Mouse (Mus musculus): ENCODE data around the gene Mtg2. TPM values are rescaled to one million over a fixed set of nuclear protein-coding genes. Genes with fewer than 3 reads are reported as not detected.

Gene Mtg2
- polyA plus RNA-seq, 1 experiment from 2014 or later, result 24.6 TPM

DNA sequence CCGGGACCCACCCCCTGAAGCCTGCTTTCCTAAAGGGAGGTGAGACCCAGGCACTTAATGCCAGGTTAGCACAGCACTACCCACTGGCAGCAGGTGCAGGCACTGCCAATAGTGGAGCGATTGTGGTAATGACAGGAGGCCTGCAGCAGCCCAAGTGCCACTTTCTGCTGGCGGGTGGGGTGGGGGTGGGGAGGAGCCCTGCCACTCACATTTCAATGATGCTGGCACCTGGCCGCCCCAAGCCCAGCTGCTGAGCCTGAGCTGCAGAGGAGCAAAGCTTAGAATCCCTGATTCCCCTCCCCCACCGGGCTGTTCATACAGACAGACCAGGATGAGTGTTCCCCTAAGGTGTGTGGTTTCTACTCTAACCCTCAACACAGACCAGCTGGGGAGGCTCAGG is 25.3 kb downstream of the Mtg2 start:
- WGBS, result 45% methylated on average over 5 of the region's 5 CpGs
- no peak for ATAC-seq (ENCODE audit: low FRiP score, low TSS enrichment)
- H3K9me3 ChIP-seq (ENCODE audit: control insufficient read depth, low read length), result no peaks in the 10 kb centered on the region
- no peak overlapping the region for H3K27ac ChIP-seq (ENCODE audit: low read depth, low read length)
- H3K4me3 ChIP-seq (ENCODE audit: low read length), result no peak overlapping the region
- H3K9ac ChIP-seq (ENCODE audit: low read depth, low read length), result no peak overlapping the region
- no peak overlapping the region for H3K4me2 ChIP-seq (replicated peaks; ENCODE audit: low read depth, low read length)
- H3K27me3 ChIP-seq (ENCODE audit: control insufficient read depth, insufficient read depth, low read length), result peaks cover 26% of the 10 kb centered on the region
- H3K36me3 ChIP-seq (ENCODE audit: control insufficient read depth, insufficient read depth, low read length), result no peaks in the 10 kb centered on the region
- H3K4me1 ChIP-seq (ENCODE audit: control insufficient read depth, insufficient read depth, low read length), result no peaks in the 10 kb centered on the region

DNA sequence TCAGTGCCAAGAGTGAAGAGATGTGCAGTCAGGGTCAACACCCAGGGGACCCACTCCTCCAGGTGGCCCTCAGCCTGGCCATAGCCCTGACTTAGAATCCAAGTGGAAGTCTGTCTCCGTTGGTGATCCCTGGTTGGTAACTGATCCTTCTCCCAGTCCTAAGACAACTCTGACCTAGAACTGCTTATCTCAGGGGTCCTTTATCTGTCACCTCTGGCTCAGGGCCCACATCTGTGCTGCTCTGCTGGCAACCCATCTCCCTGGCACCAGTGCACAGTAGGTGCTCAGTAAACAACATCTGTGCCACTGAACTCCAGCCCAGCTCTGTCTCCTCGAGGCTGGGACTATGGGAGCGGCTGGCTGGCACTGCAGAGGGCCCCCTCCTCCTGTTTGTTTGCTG is 27.2 kb downstream of the Mtg2 start:
- no peak overlapping the region for H3K9ac ChIP-seq (ENCODE audit: low read depth, low read length)
- H3K9me3 ChIP-seq (ENCODE audit: control insufficient read depth, low read length), result no peaks in the 10 kb centered on the region
- H3K27ac ChIP-seq (ENCODE audit: low read depth, low read length), result no peak overlapping the region
- no peak overlapping the region for H3K4me3 ChIP-seq (ENCODE audit: low read length)
- ATAC-seq (ENCODE audit: low FRiP score, low TSS enrichment), result no peak
- H3K36me3 ChIP-seq (ENCODE audit: control insufficient read depth, insufficient read depth, low read length), result no peaks in the 10 kb centered on the region
- no peaks in the 10 kb centered on the region for H3K4me1 ChIP-seq (ENCODE audit: control insufficient read depth, insufficient read depth, low read length)
- no peak overlapping the region for H3K4me2 ChIP-seq (replicated peaks; ENCODE audit: low read depth, low read length)
- 50% methylated on average over 3 of the region's 3 CpGs for WGBS
- peaks cover 44% of the 10 kb centered on the region for H3K27me3 ChIP-seq (ENCODE audit: control insufficient read depth, insufficient read depth, low read length)

DNA sequence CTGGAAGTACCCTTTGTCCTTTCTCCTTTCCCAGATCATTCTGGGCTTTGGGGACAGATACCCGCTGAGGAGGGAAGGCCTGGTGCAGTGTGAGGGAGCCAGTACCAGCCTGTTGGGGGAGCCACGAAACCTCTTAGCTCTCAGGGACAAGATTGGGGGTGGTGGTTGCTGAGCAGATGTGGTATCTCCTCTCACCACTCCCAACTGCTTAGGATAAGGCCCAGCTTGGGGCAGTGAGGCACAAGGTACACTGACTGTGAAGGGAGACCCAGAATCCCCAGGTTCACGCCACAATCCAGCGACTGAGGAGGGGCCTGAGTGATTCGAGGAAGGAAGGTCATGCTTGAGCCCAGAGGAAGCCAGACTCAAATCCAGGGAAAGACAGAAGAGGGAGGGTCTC is 27.8 kb downstream of the Mtg2 start:
- no peak overlapping the region for H3K27ac ChIP-seq (ENCODE audit: low read depth, low read length)
- no peaks in the 10 kb centered on the region for H3K4me1 ChIP-seq (ENCODE audit: control insufficient read depth, insufficient read depth, low read length)
- no peak overlapping the region for H3K4me2 ChIP-seq (replicated peaks; ENCODE audit: low read depth, low read length)
- no peak overlapping the region for H3K4me3 ChIP-seq (ENCODE audit: low read length)
- no peaks in the 10 kb centered on the region for H3K36me3 ChIP-seq (ENCODE audit: control insufficient read depth, insufficient read depth, low read length)
- WGBS, result 42% methylated on average over 5 of the region's 5 CpGs
- H3K9ac ChIP-seq (ENCODE audit: low read depth, low read length), result no peak overlapping the region
- ATAC-seq (ENCODE audit: low FRiP score, low TSS enrichment), result no peak
- no peaks in the 10 kb centered on the region for H3K9me3 ChIP-seq (ENCODE audit: control insufficient read depth, low read length)
- H3K27me3 ChIP-seq (ENCODE audit: control insufficient read depth, insufficient read depth, low read length), result peaks cover 49% of the 10 kb centered on the region

DNA sequence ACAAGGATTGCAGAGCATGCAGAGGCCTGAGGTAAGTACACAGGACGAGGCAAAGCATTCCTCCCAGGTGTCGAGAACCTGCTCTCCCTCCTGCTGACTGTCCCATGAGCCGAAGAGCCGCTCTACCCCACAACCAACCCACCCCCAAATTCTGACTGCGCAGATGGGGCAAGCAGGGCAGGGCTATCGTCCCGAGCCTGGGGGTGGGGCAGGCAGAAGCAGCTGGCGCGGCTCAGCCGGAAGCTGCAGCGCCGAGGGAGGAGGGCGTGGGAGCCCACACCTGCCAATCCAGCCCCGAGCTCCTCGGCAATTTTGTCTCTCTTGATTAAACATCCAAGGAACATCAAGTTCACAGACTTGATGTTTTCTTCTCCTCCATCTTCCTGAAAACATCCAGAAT is 29.1 kb downstream of the Mtg2 start:
- ATAC-seq (ENCODE audit: low FRiP score, low TSS enrichment), result no peak
- Histone ChIP-seq H3K4me1 (ENCODE audit: control insufficient read depth, insufficient read depth, low read length) (peaks cover 7% of the 10 kb centered on the region; the same call in 1 of the 2 replicates), H3K36me3 (ENCODE audit: control insufficient read depth, insufficient read depth, low read length) (no peaks in the 10 kb centered on the region), H3K9ac (ENCODE audit: low read depth, low read length) (0 out of 2 replicates have a peak overlapping the region, but pooled peaks have one; percentile 7), H3K27me3 (ENCODE audit: control insufficient read depth, insufficient read depth, low read length) (peaks cover 63% of the 10 kb centered on the region), H3K27ac (ENCODE audit: low read depth, low read length) (no peak overlapping the region), H3K4me2 (replicated peaks; ENCODE audit: low read depth, low read length) (0 out of 2 replicates have a peak overlapping the region, but pooled peaks have one; percentile 17), H3K4me3 (ENCODE audit: low read length) (no peak overlapping the region), H3K9me3 (ENCODE audit: control insufficient read depth, low read length) (no peaks in the 10 kb centered on the region)
- WGBS, result 3% methylated on average over 15 of the region's 15 CpGs

DNA sequence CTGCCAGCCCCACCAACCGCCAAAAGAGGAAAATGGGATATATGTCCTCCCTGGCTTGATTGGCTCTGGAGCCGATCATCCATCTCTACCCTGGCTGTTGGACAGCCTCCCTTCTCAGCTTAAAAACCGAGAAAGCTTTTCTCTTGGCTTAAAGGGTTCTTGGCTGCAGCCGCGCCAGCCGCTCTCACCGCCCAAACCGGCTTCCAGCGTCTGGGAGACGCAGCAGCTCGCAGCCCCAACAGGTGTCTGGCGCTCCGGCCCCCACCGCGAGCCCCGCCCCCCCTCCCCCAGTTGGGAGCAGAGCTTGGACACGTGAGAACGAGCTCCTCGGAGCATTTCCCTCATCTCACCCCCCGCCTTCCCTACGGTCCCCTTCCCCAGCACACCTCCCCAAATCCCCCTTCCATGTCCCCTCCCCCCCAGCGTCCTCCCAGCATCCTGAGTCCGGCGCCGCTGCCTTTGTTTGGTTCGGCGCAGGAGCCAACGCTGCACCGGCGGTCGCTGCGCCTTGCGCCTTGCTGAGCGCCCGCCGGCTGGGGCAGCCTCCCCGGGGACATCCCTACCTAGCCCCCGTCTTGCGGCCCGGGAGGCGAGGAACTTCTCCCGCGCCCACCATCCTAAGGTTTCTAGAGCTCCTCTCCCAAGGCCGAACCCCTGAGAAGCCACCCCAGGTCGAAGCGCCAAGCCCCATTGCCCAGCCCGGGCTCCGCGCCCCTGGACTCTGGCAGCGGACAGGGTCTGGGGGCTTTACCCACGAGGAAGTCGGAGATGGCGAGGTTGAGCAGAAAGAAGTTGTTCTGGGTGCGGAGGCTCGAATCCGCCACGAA is 33.0 kb downstream of the Mtg2 start:
- H3K9ac ChIP-seq (ENCODE audit: low read depth, low read length), result peak overlapping the region; percentile 34; the same call in 1 of the 2 replicates
- ATAC-seq (ENCODE audit: low FRiP score, low TSS enrichment), result no peak
- no peak overlapping the region for H3K27ac ChIP-seq (ENCODE audit: low read depth, low read length)
- H3K4me2 ChIP-seq (replicated peaks; ENCODE audit: low read depth, low read length), result peak overlapping the region; percentile 99
- H3K4me3 ChIP-seq (ENCODE audit: low read length), result peak overlapping the region; percentile 50
- H3K36me3 ChIP-seq (ENCODE audit: control insufficient read depth, insufficient read depth, low read length), result no peaks in the 10 kb centered on the region
- H3K4me1 ChIP-seq (ENCODE audit: control insufficient read depth, insufficient read depth, low read length), result peaks cover 7% of the 10 kb centered on the region; the same call in 1 of the 2 replicates
- peaks cover 77% of the 10 kb centered on the region for H3K27me3 ChIP-seq (ENCODE audit: control insufficient read depth, insufficient read depth, low read length)
- H3K9me3 ChIP-seq (ENCODE audit: control insufficient read depth, low read length), result no peaks in the 10 kb centered on the region
- under 1% methylated on average over 52 of the region's 57 CpGs for WGBS

DNA sequence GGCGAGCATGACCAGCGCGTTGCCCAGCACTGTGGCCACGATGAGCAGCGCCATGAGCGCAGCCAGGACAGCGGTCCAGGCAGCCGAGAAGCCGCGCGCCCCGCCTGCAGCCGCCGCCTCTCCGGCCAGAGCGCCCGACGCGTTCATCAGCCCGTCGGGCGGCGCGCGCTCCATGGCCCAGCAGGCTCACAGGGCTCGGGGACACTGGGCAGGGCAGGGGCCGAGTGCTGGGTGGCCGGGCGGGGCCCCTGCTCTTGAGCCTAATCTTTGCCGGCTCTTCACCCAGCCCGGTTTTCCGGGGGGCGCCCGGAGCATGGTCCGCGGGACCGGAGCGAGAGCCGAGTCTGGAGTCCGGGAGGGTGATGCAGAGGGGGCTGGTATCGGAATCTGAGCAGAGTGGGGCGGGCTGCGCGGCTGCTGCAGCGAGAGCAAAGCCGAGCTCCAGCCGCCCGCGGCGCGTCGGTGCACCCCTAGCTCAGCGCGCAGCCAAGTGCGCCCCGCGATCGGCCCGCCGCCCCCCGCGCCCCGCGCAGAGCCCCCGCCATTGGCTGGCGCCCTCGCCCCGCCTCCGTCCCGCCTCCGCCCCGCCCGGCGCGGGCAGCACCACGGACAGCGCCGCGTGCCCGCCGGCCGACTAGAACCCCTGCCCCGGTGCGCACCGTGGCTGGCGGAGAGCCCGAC is 33.7 kb downstream of the Mtg2 start, which contains the start of gene Hrh3:
Gene Hrh3 (minus strand): TSS at position 511 of the 681 bp plus-strand sequence.
- Histone ChIP-seq H3K27ac (ENCODE audit: low read depth, low read length) (no peak within 1 kb of the TSS), H3K4me3 (ENCODE audit: low read length) (peak within 1 kb of the TSS; percentile 50), H3K36me3 (ENCODE audit: control insufficient read depth, insufficient read depth, low read length) (no peaks in the 10 kb centered on the region), H3K27me3 (ENCODE audit: control insufficient read depth, insufficient read depth, low read length) (peaks cover 70% of the 10 kb centered on the region), H3K9me3 (ENCODE audit: control insufficient read depth, low read length) (no peaks in the 10 kb centered on the region), H3K9ac (ENCODE audit: low read depth, low read length) (peak within 1 kb of the TSS; percentile 34; the same call in 1 of the 2 replicates), H3K4me1 (ENCODE audit: control insufficient read depth, insufficient read depth, low read length) (peaks cover 7% of the 10 kb centered on the region; the same call in 1 of the 2 replicates), H3K4me2 (replicated peaks; ENCODE audit: low read depth, low read length) (peak within 1 kb of the TSS; percentile 99)
- under 1% methylated on average over 75 of the region's 87 CpGs for WGBS
- ATAC-seq (ENCODE audit: low FRiP score, low TSS enrichment), result peak; percentile 86

DNA sequence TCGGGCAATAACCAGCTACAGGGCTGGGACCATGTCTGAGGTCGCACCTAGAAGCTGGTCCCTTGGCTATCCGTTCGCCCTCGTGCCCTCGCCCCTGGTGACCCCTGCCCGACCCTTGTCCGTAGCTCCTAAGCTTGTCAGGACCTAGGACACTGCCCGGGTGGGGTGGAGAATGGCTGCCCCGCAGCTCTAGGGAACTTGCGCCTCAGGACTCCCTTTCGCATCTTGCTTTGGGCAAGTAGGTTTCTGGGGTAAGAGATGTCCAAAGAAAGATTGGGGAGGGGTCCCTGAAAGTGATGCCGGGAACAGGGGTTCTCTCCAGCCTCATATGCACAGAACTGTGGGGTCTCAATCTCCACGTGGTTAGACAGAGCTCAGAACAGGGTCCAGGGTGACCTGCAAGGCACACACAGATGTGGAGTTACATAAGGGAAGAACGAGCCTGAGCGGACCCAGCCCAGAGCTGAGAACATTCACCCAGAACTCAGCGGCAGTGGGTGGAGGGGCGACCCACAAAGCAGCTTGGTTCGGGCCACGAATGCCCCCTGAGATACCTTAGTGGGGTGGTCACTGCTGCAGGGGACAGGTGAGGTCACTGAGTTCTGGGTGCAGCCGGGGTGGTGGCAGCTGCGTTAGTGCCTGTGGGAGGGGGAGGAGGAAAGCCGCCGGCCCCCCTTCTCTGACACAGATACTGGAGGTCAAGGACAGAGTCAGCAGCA is 34.4 kb downstream of the Mtg2 start:
- ATAC-seq (ENCODE audit: low FRiP score, low TSS enrichment), result peak; percentile 3; the same call in 1 of the 2 replicates
- Histone ChIP-seq H3K27me3 (ENCODE audit: control insufficient read depth, insufficient read depth, low read length) (peaks cover 64% of the 10 kb centered on the region), H3K4me3 (ENCODE audit: low read length) (peak overlapping the region; percentile 50), H3K4me1 (ENCODE audit: control insufficient read depth, insufficient read depth, low read length) (peaks cover 7% of the 10 kb centered on the region; the same call in 1 of the 2 replicates), H3K4me2 (replicated peaks; ENCODE audit: low read depth, low read length) (peak overlapping the region; percentile 99), H3K27ac (ENCODE audit: low read depth, low read length) (no peak overlapping the region), H3K9ac (ENCODE audit: low read depth, low read length) (no peak overlapping the region), H3K36me3 (ENCODE audit: control insufficient read depth, insufficient read depth, low read length) (no peaks in the 10 kb centered on the region), H3K9me3 (ENCODE audit: control insufficient read depth, low read length) (no peaks in the 10 kb centered on the region)
- 9% methylated on average over 24 of the region's 24 CpGs for WGBS

DNA sequence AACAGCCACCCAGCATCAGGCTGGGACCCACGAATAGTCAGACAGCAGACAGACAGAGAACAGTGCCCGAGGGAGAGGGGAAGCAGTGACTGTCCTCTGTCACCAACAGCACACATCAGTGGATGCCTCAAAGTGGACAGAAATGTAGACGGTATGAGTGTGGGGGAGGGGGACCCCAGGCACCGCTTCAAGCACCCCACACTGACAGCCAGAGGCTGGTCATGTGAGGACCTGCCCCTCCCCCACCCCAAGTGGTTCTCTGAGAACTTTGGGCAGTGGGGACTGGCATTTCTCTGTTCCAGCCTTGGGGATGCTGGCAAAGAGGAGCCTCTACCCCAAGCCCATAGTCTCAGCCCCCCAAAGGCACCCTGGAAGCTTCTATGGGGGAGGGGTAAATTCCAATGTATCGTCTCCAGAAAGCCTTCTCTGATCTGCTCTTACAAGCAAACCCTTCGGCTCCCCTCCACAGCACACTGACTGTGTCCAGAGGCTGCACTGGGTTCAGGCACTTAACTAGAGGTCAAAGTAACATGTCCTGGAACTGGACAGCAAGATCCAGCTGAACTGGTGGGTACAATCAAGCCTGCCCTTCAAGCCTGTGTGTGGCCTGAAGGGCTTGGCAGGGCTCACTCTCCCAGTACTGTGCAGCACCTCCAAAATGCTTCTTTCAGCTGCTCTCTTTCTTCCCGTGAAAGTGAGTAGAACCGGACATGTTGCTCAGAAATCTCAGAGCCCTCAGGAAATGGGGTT is 35.2 kb downstream of the Mtg2 start:
- peaks cover 56% of the 10 kb centered on the region for H3K27me3 ChIP-seq (ENCODE audit: control insufficient read depth, insufficient read depth, low read length)

More for the DNA sequence above, 35.2 kb downstream of the Mtg2 start:
- Histone ChIP-seq H3K4me2 (replicated peaks; ENCODE audit: low read depth, low read length) (no peak overlapping the region), H3K27ac (ENCODE audit: low read depth, low read length) (no peak overlapping the region), H3K4me3 (ENCODE audit: low read length) (no peak overlapping the region), H3K4me1 (ENCODE audit: control insufficient read depth, insufficient read depth, low read length) (peaks cover 7% of the 10 kb centered on the region; the same call in 1 of the 2 replicates), H3K36me3 (ENCODE audit: control insufficient read depth, insufficient read depth, low read length) (no peaks in the 10 kb centered on the region), H3K9me3 (ENCODE audit: control insufficient read depth, low read length) (no peaks in the 10 kb centered on the region), H3K9ac (ENCODE audit: low read depth, low read length) (no peak overlapping the region)
- ATAC-seq (ENCODE audit: low FRiP score, low TSS enrichment), result no peak
- WGBS, result 33% methylated on average over 8 of the region's 8 CpGs

All from kidney, embryonic 14.5 days (tissue).